Mouse (Mus musculus) CD8-positive naive resting alpha-beta T cell, adult 57 days (primary cell): ENCODE measurements around the gene Dydc2. TPM values are rescaled to one million over a fixed set of nuclear protein-coding genes. Genes with fewer than 3 reads are reported as not detected.

ENCODE experiments used
- total RNA-seq: library from RNA; stranded (reverse); gene quantifications from one replicate; pipeline ENCODE4 v1.2.4, GENCODE M21; 2023

Gene Dydc2
- not detected for total RNA-seq

DNA sequence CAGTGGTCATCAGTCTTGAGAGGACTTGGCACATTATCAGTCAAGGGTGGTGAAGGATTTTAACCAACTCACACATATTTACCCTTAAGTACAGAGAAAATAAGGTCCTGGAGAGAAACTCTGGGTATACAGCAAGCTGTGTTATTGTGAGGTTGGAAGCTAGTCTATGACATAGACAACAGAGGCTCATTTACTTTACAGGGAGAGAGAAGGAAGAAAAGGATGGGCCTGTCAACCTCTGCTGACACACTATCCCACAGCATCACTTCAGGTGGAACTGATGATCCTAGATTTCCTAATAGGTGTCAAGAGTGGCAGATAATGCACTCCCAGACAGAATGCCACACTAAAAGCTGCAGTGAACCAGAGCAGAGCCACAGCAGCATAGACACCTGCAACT is at the start of gene Dydc2:
Dydc2 (minus strand) TSS at position 101 of the 400 bp plus-strand sequence.

GRCm38 (mm10) chr14:41104853-41105444 is 35.9 kb upstream of the Dydc2 start, which contains the start of gene Mat1a:
Mat1a (plus strand) TSS chr14:41105035.

GRCm38 (mm10) chr14:41072229-41072943 is 3.4 kb upstream of the Dydc2 start, which contains the start of gene Dydc1:
Dydc1 (plus strand) TSS chr14:41072911.

DNA sequence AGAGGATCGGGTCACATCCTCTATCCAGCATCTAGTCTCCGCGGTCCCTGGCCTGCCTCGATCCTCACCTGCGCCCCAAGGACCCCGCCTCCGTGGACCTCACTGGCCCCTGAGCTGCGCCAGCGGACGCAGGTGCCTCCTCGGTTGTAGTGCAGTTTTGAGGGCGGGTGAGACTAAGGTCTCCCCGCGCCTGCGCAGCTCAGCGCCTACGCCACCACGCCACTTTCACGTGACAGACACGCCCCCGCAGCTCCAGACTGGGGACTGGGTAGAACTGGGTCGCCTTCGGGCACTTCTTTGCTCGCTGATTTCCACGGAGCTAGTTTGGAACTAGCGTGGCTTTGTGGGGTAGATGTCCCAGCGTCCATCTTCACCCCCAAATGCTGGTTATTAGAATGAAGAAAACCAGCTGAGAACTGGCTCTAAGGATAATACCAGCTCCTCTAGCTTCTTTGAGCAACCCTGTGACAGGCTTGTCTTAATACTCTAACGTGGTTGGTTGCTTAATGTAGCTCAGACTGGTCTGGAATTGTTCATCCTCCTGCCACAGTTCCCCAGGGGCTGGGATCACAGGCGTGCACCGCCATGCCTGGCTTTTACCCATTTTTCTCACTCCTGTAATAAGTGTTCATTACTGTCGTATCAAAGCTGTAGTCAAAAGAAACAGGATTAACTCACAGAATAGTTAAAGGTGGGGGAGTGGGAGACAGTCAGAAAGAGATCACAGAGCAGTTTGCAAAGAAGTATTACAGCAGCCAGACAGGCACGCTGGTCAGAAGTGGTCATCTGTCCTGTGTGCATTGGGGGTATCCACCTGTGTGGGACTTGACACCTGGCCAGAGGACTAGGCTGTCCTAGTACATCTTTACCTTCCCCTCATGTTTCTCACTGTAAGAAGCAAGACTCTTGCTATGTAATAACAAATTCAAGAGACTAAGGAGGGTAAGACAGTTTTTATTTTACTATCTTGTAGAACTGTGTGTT is 55.1 kb downstream of the Dydc2 start, which contains the start of gene Fam213a:
Fam213a (minus strand) TSS at position 159 of the 984 bp plus-strand sequence.

Other genes with a start within 250 kb of the Dydc2 start
- 10.3 TPM for gene Sh2d4b, start 175.9 kb downstream of the Dydc2 start, total RNA-seq
- gene Tspan14, start 102.4 kb downstream of the Dydc2 start, total RNA-seq: 112 TPM
- 10.7 TPM for gene Fam213a, start 55.4 kb downstream of the Dydc2 start, total RNA-seq
- not detected for gene Dydc1, start 3.7 kb upstream of the Dydc2 start, total RNA-seq
- gene Mat1a, start 35.8 kb upstream of the Dydc2 start, total RNA-seq: not detected
- gene Sftpa1, start 62.6 kb upstream of the Dydc2 start, total RNA-seq: not detected
- not detected for gene Mbl1, start 82.2 kb upstream of the Dydc2 start, total RNA-seq
- not detected for gene Sftpd, start 115.9 kb upstream of the Dydc2 start, total RNA-seq
- not detected for gene Gm2832, start 209.6 kb upstream of the Dydc2 start, total RNA-seq